Mouse (Mus musculus) testis, adult 2 months (tissue): ENCODE results near the gene Cop1. TPM values are rescaled to one million over a fixed set of nuclear protein-coding genes. Genes with fewer than 3 reads are reported as not detected.

Experiments used
- H3K27ac ChIP-seq: fragments of 200-500 bp; 2 replicates; pipeline ENCODE4 v1.5.1; 2012; ENCODE audit warnings: low read depth, low read length; ENCODE audit not compliant: control insufficient read depth, insufficient read depth
- H3K27me3 ChIP-seq: fragments of 200-500 bp; 2 replicates; pipeline ENCODE4 v1.6.1; 2012; ENCODE audit warnings: mild to moderate bottlenecking, low read length, moderate library complexity; ENCODE audit not compliant: control insufficient read depth, insufficient read depth
- H3K36me3 ChIP-seq: fragments of 200-500 bp; 2 replicates; pipeline ENCODE4 v1.6.1; 2012; ENCODE audit warnings: mild to moderate bottlenecking, low read length; ENCODE audit not compliant: control insufficient read depth, insufficient read depth
- H3K4me1 ChIP-seq: fragments of 200-500 bp; 2 replicates; pipeline ENCODE4 v1.6.1; 2012; ENCODE audit warnings: low read length; ENCODE audit not compliant: control insufficient read depth, insufficient read depth
- H3K4me3 ChIP-seq: fragments of 200-500 bp; 2 replicates; pipeline ENCODE4 v1.5.1; 2012; ENCODE audit warnings: low read depth, mild to moderate bottlenecking, low read length, moderate library complexity, mixed read lengths; ENCODE audit not compliant: control insufficient read depth
- CTCF ChIP-seq: fragments of 200-500 bp; IDR thresholded peaks from 2 replicates; pipeline ENCODE4 v1.5.1; 2012; ENCODE audit warnings: low read depth, mild to moderate bottlenecking, inconsistent platforms, low read length, moderate library complexity; ENCODE audit not compliant: control insufficient read depth, insufficient read depth, insufficient replicate concordance
- POLR2A ChIP-seq: fragments of 200-500 bp; IDR thresholded peaks from 2 replicates; pipeline ENCODE4 v1.6.1; 2012; ENCODE audit warnings: low read depth, mild to moderate bottlenecking, inconsistent platforms, low read length, moderate library complexity; ENCODE audit not compliant: control insufficient read depth
- polyA plus RNA-seq: library from polyadenylated mRNA; depleted of rRNA; stranded (reverse); fragments of >200 nt; gene quantifications from 2 replicates; pipeline ENCODE4 v1.2.3, GENCODE M21; 2012

Cop1 gene
- polyA plus RNA-seq, 1 experiment, result 81.5 TPM

GRCm38 (mm10) chr1:159392667-159393066 lies 160.5 kb downstream of the Cop1 start:
- Histone ChIP-seq H3K4me3 (no peak overlapping the region), H3K27ac (no peak overlapping the region), H3K36me3 (no peaks in the 10 kb centered on the region), H3K27me3 (no peaks in the 10 kb centered on the region), H3K4me1 (peaks cover 11% of the 10 kb centered on the region)
- TF ChIP-seq POLR2A (no peak), CTCF (no peak)

GRCm38 (mm10) chr1:159393070-159393699 lies 161.1 kb downstream of the Cop1 start:
- no peak for TF ChIP-seq CTCF
- no peak for TF ChIP-seq POLR2A
- 0 out of 2 replicates have a peak overlapping the region, but pooled peaks have one; percentile 50 for H3K27ac ChIP-seq
- no peaks in the 10 kb centered on the region for H3K36me3 ChIP-seq
- H3K4me3 ChIP-seq, result no peak overlapping the region
- peaks cover 11% of the 10 kb centered on the region for H3K4me1 ChIP-seq
- H3K27me3 ChIP-seq, result no peaks in the 10 kb centered on the region

GRCm38 (mm10) chr1:159393931-159394330 lies 161.8 kb downstream of the Cop1 start:
- Histone ChIP-seq H3K4me1 (peaks cover 11% of the 10 kb centered on the region), H3K36me3 (no peaks in the 10 kb centered on the region), H3K27me3 (no peaks in the 10 kb centered on the region), H3K4me3 (no peak overlapping the region), H3K27ac (peak overlapping the region; percentile 68)
- no peak for TF ChIP-seq CTCF
- no peak for TF ChIP-seq POLR2A

- H3K4me3 ChIP-seq, result peak overlapping the region; percentile 40
- H3K27ac ChIP-seq, result no peak overlapping the region
- no peaks in the 10 kb centered on the region for H3K36me3 ChIP-seq
These were observed 164.4 kb downstream of the Cop1 start for GRCm38 (mm10) chr1:159396515-159396914.

More at GRCm38 (mm10) chr1:159396515-159396914, 164.4 kb downstream of the Cop1 start:
- TF ChIP-seq CTCF (peak; percentile 59; the same call in 1 of the 2 replicates), POLR2A (no peak)
- H3K27me3 ChIP-seq, result no peaks in the 10 kb centered on the region
- H3K4me1 ChIP-seq, result peaks cover 11% of the 10 kb centered on the region
